Mouse (Mus musculus) intestine, embryonic 16.5 days (tissue): ENCODE results near the gene Olfr790. TPM values are rescaled to one million over a fixed set of nuclear protein-coding genes. Genes with fewer than 3 reads are reported as not detected.

Experiments used
- ATAC-seq: fragments of 200-750 bp; cut with Nextera tagmentation; 2 replicates; pipeline ENCODE4 v1.8.0; 2017; ENCODE audit warnings: moderate TSS enrichment, moderate library complexity
- H3K27ac ChIP-seq: fragments of 300-500 bp; sonication (generic); 2 replicates; pipeline ENCODE4 v1.5.1; 2014; ENCODE audit warnings: mild to moderate bottlenecking, low read length
- H3K27me3 ChIP-seq: fragments of 300-500 bp; sonication (generic); replicated peaks from 2 replicates; pipeline ENCODE4 v1.6.1; 2014; ENCODE audit warnings: low read length, control low read depth, mixed read lengths; ENCODE audit not compliant: control insufficient read depth, insufficient read depth
- H3K36me3 ChIP-seq: fragments of 300-500 bp; sonication (generic); 2 replicates; pipeline ENCODE4 v1.6.1; 2014; ENCODE audit warnings: low read length, control low read depth; ENCODE audit not compliant: control insufficient read depth, insufficient read depth
- H3K4me1 ChIP-seq: fragments of 300-500 bp; sonication (generic); 2 replicates; pipeline ENCODE4 v1.6.1; 2014; ENCODE audit warnings: low read length, control low read depth, mixed read lengths; ENCODE audit not compliant: control insufficient read depth, insufficient read depth
- H3K4me2 ChIP-seq: fragments of 300-500 bp; sonication (generic); 2 replicates; pipeline ENCODE4 v1.6.1; 2014; ENCODE audit warnings: low read depth, low read length, control low read depth
- H3K4me3 ChIP-seq: fragments of 300-500 bp; sonication (generic); 2 replicates; pipeline ENCODE4 v1.5.1; 2014; ENCODE audit warnings: mild to moderate bottlenecking, low read length
- H3K9ac ChIP-seq: fragments of 300-500 bp; sonication (generic); 2 replicates; pipeline ENCODE4 v1.6.1; 2014; ENCODE audit warnings: low read depth, low read length
- H3K9me3 ChIP-seq: fragments of 300-500 bp; sonication (generic); 2 replicates; pipeline ENCODE4 v1.6.1; 2016; ENCODE audit warnings: low read length, control low read depth; ENCODE audit not compliant: control insufficient read depth
- WGBS: fragments of 180-500 bp; shearing (Covaris S2); extraction: QIAGEN DNeasy Blood & Tissue Kit; methylation state at CpG from one replicate; pipeline ENCODE4 v1.1.7; 2014; 5-methylcytosine and 5-hydroxymethylcytosine counted together
- polyA plus RNA-seq: library from polyadenylated mRNA; unstranded; fragments of >200 nt; fragmentation: Nextera tagmentation; extraction: Ambion mirVana; gene quantifications from 2 replicates; pipeline ENCODE4 v1.2.1, GENCODE M21; 2015

Gene Olfr790
- polyA plus RNA-seq, result not detected in 2 replicates

- no peak for ATAC-seq
Measured at GRCm38 (mm10) chr10:129498192-129498591, at the start of gene Olfr790. TSS of gene Olfr790 (plus strand) at chr10:129498492.

GRCm38 (mm10) chr10:129461562-129461961, 36.7 kb upstream of the Olfr790 start, which contains the start of gene Olfr787:
TSS of gene Olfr787 (plus strand) at chr10:129461862.
- Histone ChIP-seq H3K4me3 (no peak within 1 kb of the TSS), H3K4me1 (no peaks in the 10 kb centered on the region), H3K4me2 (no peak within 1 kb of the TSS), H3K27ac (no peak within 1 kb of the TSS), H3K9me3 (no peaks in the 10 kb centered on the region), H3K27me3 (no peaks in the 10 kb centered on the region), H3K9ac (no peak within 1 kb of the TSS), H3K36me3 (no peaks in the 10 kb centered on the region)
- 76% methylated on average over 3 of the region's 3 CpGs for WGBS
- no peak for ATAC-seq

More at GRCm38 (mm10) chr10:129498192-129498591, at the start of gene Olfr790:
- Histone ChIP-seq H3K27me3 (no peaks in the 10 kb centered on the region), H3K9me3 (no peaks in the 10 kb centered on the region), H3K4me3 (no peak within 1 kb of the TSS), H3K27ac (no peak within 1 kb of the TSS), H3K9ac (no peak within 1 kb of the TSS), H3K4me2 (no peak within 1 kb of the TSS), H3K36me3 (no peaks in the 10 kb centered on the region), H3K4me1 (no peaks in the 10 kb centered on the region)

GRCm38 (mm10) chr10:129470698-129471097, 27.6 kb upstream of the Olfr790 start, which contains the start of gene Olfr788:
TSS of gene Olfr788 (plus strand) at chr10:129470998.
- H3K27ac ChIP-seq, result no peak within 1 kb of the TSS
- H3K4me3 ChIP-seq, result no peak within 1 kb of the TSS
- ATAC-seq, result no peak

GRCm38 (mm10) chr10:129473256-129473655, 25.0 kb upstream of the Olfr790 start:
- H3K9me3 ChIP-seq, result no peaks in the 10 kb centered on the region
- H3K27ac ChIP-seq, result no peak overlapping the region
- 61% methylated on average over 2 of the region's 2 CpGs for WGBS
- H3K36me3 ChIP-seq, result no peaks in the 10 kb centered on the region
- H3K27me3 ChIP-seq, result no peaks in the 10 kb centered on the region
- H3K4me1 ChIP-seq, result no peaks in the 10 kb centered on the region
- H3K4me3 ChIP-seq, result no peak overlapping the region
- H3K4me2 ChIP-seq, result no peak overlapping the region
- no peak overlapping the region for H3K9ac ChIP-seq
- no peak for ATAC-seq

More at GRCm38 (mm10) chr10:129470698-129471097, 27.6 kb upstream of the Olfr790 start, which contains the start of gene Olfr788:
- no peaks in the 10 kb centered on the region for H3K9me3 ChIP-seq
- no peaks in the 10 kb centered on the region for H3K27me3 ChIP-seq
- no peak within 1 kb of the TSS for H3K4me2 ChIP-seq
- H3K9ac ChIP-seq, result no peak within 1 kb of the TSS
- H3K36me3 ChIP-seq, result no peaks in the 10 kb centered on the region
- no peaks in the 10 kb centered on the region for H3K4me1 ChIP-seq

- no peak overlapping the region for H3K4me2 ChIP-seq
- no peak for ATAC-seq
- H3K4me1 ChIP-seq, result no peaks in the 10 kb centered on the region
- H3K27ac ChIP-seq, result no peak overlapping the region
- H3K4me3 ChIP-seq, result no peak overlapping the region
- H3K9ac ChIP-seq, result no peak overlapping the region
- no peaks in the 10 kb centered on the region for H3K9me3 ChIP-seq
- H3K27me3 ChIP-seq, result no peaks in the 10 kb centered on the region
- no peaks in the 10 kb centered on the region for H3K36me3 ChIP-seq
Measured at GRCm38 (mm10) chr10:129473723-129474122, 24.6 kb upstream of the Olfr790 start.

- Histone ChIP-seq H3K4me1 (no peaks in the 10 kb centered on the region), H3K9ac (no peak within 1 kb of the TSS), H3K4me2 (no peak within 1 kb of the TSS), H3K36me3 (no peaks in the 10 kb centered on the region), H3K9me3 (no peaks in the 10 kb centered on the region), H3K27ac (no peak within 1 kb of the TSS), H3K27me3 (no peaks in the 10 kb centered on the region), H3K4me3 (no peak within 1 kb of the TSS)
- WGBS, result 55% methylated on average over 2 of the region's 2 CpGs
- ATAC-seq, result no peak
Measured at GRCm38 (mm10) chr10:129484452-129484851, 13.8 kb upstream of the Olfr790 start, which contains the start of gene Olfr789. TSS of gene Olfr789 (plus strand) at chr10:129484752.

- whole genome bisulfite sequencing, result 76% methylated on average over 2 of the region's 2 CpGs
Measured at GRCm38 (mm10) chr10:129490101-129490500, 8.2 kb upstream of the Olfr790 start.

GRCm38 (mm10) chr10:129521492-129521891, 23.2 kb downstream of the Olfr790 start, which contains the start of gene Olfr791:
TSS of gene Olfr791 (plus strand) at chr10:129521792.
- H3K4me2 ChIP-seq, result no peak within 1 kb of the TSS
- no peak within 1 kb of the TSS for H3K9ac ChIP-seq
- no peak within 1 kb of the TSS for H3K27ac ChIP-seq
- H3K4me3 ChIP-seq, result no peak within 1 kb of the TSS
- no peaks in the 10 kb centered on the region for H3K9me3 ChIP-seq
- ATAC-seq, result no peak
- no peaks in the 10 kb centered on the region for H3K4me1 ChIP-seq
- 70% methylated on average over 3 of the region's 3 CpGs for WGBS
- H3K36me3 ChIP-seq, result no peaks in the 10 kb centered on the region
- no peaks in the 10 kb centered on the region for H3K27me3 ChIP-seq

More at GRCm38 (mm10) chr10:129490101-129490500, 8.2 kb upstream of the Olfr790 start:
- no peak overlapping the region for H3K4me3 ChIP-seq
- no peak for ATAC-seq
- H3K27me3 ChIP-seq, result no peaks in the 10 kb centered on the region
- no peaks in the 10 kb centered on the region for H3K4me1 ChIP-seq
- no peak overlapping the region for H3K9ac ChIP-seq
- H3K36me3 ChIP-seq, result no peaks in the 10 kb centered on the region
- H3K9me3 ChIP-seq, result no peaks in the 10 kb centered on the region
- no peak overlapping the region for H3K4me2 ChIP-seq
- no peak overlapping the region for H3K27ac ChIP-seq

GRCm38 (mm10) chr10:129538862-129539261, 40.6 kb downstream of the Olfr790 start, which contains the start of gene Olfr792:
TSS of gene Olfr792 (plus strand) at chr10:129539162.
- Histone ChIP-seq H3K36me3 (no peaks in the 10 kb centered on the region), H3K9me3 (no peaks in the 10 kb centered on the region; the same call in 1 of the 2 replicates), H3K4me2 (no peak within 1 kb of the TSS), H3K27me3 (no peaks in the 10 kb centered on the region), H3K4me3 (no peak within 1 kb of the TSS), H3K4me1 (no peaks in the 10 kb centered on the region), H3K9ac (no peak within 1 kb of the TSS), H3K27ac (no peak within 1 kb of the TSS)
- ATAC-seq, result no peak
- WGBS, result 85% methylated on average over 1 of the region's 1 CpGs

GRCm38 (mm10) chr10:129549354-129549753, 51.1 kb downstream of the Olfr790 start:
- ATAC-seq, result no peak
- WGBS, result 66% methylated on average over 1 of the region's 1 CpGs
- Histone ChIP-seq H3K9me3 (no peaks in the 10 kb centered on the region), H3K27ac (no peak overlapping the region), H3K36me3 (no peaks in the 10 kb centered on the region), H3K4me3 (no peak overlapping the region), H3K4me2 (no peak overlapping the region), H3K27me3 (no peaks in the 10 kb centered on the region), H3K9ac (no peak overlapping the region), H3K4me1 (no peaks in the 10 kb centered on the region)
